Mouse (Mus musculus): ENCODE measurements around the gene Hamp2.

Hamp2 gene

GRCm38 (mm10) chr7:30891746-30892145, 32.7 kb downstream of the Hamp2 start:
- no peak for DNase-seq (ENCODE audit: low spot score)

GRCm38 (mm10) chr7:30890681-30891080, 33.8 kb downstream of the Hamp2 start:
- DNase-seq (ENCODE audit: low spot score), result no peak

GRCm38 (mm10) chr7:30888786-30889185, 35.7 kb downstream of the Hamp2 start:
- no peak for DNase-seq (ENCODE audit: low spot score)

- DNase-seq (ENCODE audit: low spot score), result no peak
Observed at GRCm38 (mm10) chr7:30887568-30888188, 36.8 kb downstream of the Hamp2 start.

- DNase-seq (ENCODE audit: low spot score), result no peak
Observed at GRCm38 (mm10) chr7:30886852-30887251, 37.6 kb downstream of the Hamp2 start.

- DNase-seq (ENCODE audit: low spot score), result no peak
Observed at GRCm38 (mm10) chr7:30884047-30884446, 40.4 kb downstream of the Hamp2 start.

- DNase-seq (ENCODE audit: low spot score), result no peak
Observed at GRCm38 (mm10) chr7:30881367-30881766, 43.1 kb downstream of the Hamp2 start.

GRCm38 (mm10) chr7:30880176-30880575, 44.3 kb downstream of the Hamp2 start, which contains the start of gene Cd22:
TSS of gene Cd22 (minus strand) at chr7:30880342.
- no peak for DNase-seq (ENCODE audit: low spot score)

GRCm38 (mm10) chr7:30878950-30879349, 45.5 kb downstream of the Hamp2 start:
- no peak for DNase-seq (ENCODE audit: low spot score)

GRCm38 (mm10) chr7:30873083-30873482, 51.4 kb downstream of the Hamp2 start:
- peak; percentile 81 for DNase-seq (ENCODE audit: low spot score)
